Mouse (Mus musculus) cerebellum, adult 9-10 months (tissue): ENCODE results near the gene Cyp4f16.
"Not testable (repeated sequence)": the region's sequence is repeated elsewhere in the genome, so short reads cannot be mapped to it uniquely, and the experiment has no call there.

Experiments
- DNase-seq: peaks from one replicate; pipeline ENCODE4 v3.0.0; 2022

Gene Cyp4f16

DNA sequence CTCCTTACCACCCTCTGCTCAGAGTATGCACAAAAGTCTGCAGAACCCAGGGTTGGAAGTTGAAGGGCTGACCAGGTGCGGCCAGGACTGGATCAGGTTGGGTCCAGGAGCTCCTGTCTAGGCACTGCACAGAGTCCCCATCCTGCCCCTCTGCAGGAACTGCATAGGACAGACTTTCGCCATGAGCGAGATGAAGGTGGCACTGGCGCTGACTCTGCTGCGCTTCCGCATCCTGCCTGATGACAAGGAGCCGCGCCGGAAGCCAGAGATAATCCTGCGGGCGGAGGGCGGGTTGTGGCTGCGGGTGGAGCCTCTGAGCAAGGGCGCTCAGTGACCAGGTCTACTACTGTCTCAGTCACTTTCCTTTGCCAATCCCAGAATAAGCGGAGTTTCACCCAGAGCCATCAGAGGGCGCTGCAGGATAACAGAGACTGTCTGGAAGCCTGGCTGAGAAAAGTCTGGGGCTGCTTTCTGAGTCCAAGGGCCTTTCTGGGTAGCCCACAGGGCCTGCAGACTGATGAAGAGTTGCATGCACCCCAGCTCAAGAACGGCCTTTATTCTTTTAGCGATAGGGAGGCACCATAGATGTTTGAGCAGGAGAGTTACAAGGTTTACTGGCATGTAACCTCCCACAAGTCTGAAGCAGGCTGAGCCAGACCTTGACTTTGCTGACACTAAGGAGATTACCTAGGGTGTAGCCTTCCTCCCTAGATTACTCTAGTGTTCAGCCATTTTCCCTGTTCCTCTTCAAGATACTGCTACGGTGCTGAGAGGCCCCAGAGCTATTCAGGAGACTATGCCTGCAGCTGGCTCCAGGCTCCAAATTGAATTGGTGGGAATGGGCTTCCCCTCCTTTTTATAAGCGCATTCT lies 14.8 kb downstream of the Cyp4f16 start:
- peak; percentile 96 for DNase-seq

DNA sequence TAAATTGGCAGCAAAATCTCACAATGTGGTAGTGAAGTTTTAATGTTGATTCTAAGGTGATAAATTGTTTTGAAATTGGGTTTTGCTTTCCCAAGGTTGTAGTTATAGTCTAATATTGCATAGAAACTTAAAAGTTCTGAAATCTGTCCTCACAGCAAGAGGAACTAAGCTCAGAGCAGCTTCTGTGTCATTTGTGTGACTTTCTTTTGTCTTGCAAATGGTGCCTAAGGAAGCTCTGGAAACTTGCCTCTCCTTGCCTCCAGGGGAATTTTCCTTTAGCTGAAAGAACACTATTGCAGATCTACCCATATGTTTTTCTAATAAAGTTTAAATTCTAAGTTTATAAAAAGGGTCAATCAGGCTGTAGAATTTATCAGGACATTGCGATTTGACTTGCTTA lies 16.7 kb downstream of the Cyp4f16 start:
- not testable (repeated sequence) for DNase-seq

DNA sequence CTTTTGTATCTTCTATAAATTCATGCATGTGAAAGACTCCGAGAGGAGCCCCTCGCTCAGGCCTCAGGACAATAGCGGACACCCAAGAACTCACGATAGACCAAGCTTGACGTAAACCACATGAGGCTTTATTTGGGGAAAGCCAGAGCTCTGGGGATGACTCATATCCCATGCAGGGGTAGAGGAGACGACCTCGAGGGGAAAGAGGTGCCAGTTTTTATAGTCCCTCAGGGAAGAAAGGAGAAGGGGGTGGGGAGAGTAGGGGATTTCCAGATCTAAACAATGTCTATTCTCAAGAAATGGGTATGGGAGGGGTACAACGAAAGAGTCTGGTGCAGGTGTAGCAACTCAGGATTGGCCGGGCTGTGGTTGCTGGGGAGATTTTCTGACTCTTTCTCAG lies 18.0 kb downstream of the Cyp4f16 start:
- not testable (repeated sequence) for DNase-seq

DNA sequence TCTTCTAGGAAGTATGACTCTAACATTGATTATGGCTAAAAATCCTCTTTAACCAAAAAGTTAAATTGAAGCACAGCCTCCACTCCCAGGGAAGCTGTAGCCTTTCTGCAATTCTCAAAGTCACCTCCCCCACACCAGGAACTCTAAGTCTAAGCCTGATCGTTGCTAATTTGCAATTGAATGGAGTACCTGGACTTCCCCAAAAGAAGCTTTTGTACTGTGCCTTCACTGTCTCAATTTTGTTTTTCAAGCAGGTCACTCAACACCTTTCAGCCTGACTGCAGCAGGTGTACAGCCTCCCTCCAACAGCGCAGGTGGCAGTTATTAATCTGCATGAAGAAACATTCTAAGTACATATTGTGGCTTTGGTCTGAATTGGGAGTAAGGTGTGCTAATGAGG lies 26.9 kb downstream of the Cyp4f16 start:
- DNase-seq = not testable (repeated sequence)

DNA sequence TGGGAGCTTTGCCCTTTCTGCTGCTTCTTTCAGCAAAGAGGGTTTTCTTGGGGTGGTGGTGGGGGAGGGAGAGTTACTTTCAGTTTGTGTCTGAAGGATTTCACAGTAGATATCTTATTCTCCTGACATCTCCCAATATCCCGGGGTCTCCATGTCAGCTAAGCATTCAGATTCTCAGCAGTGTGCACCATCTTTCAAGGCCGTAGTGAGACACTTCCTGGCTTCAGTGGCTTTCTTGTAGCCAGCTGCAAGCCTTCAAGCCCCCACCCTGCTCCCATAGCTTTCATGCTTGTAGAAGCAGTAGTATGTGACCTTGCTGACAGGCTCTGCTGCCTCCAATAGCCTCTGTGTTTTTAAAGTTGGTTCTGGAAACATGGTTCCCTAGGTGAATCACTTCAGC lies 36.9 kb downstream of the Cyp4f16 start:
- DNase-seq = not testable (repeated sequence)

DNA sequence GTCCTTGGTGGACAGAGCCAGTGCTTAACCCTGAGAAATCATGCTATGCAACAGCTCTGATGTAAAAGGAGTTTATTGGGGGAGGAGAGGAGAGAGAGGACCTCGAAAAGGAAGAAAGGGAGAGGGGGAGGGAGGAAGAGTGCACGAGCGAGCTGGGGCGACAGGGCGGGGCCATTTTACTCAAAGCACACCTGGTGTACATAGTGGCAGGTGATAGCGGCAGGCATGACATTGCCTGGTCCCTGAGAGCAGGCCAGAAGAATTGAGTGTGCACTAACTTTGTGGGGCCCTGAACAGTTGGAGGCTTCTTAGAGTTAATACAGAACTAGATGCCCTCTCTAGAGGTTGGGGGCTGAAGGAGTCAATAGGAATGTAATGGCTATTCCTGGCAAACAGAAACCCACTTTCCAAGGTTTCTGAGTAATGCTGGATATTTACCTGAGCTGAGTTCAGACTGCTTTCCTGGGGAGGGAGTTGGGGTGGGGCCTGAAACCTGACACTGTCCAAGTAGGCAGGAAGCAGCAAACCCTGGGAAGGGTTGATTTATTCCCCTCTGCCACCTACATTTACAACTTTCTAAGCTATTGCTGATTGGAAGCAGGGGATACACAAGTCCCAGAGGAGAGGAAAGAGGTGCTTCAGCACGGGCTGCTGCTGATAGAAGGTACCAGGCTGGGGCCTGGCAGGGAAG lies 41.3 kb downstream of the Cyp4f16 start:
- no peak for DNase-seq

DNA sequence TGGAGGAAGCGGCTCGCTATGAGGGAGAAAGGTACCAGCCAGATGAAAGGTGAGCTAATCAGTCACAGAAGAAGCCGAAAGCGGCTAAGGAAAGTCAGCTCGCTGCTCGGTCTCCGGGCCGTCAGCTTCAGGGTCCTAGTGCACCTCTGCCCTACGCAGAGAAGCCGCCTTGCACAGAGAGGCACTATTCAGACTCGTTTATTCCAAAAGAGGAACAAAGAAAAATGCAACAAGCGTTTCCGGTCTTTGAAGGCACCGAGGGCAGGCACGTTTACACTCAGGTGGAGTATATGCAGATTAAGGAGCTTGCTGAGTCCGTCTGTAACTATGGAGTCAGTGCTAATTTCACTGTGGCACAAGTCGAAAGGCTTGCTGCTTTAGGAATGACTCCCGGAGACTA lies 60.1 kb downstream of the Cyp4f16 start:
- DNase-seq = no peak
